Mouse (Mus musculus) kidney, embryonic 14.5 days (tissue): ENCODE results near the gene Frmd5. TPM values are rescaled to one million over a fixed set of nuclear protein-coding genes. Genes with fewer than 3 reads are reported as not detected.

Experiments used
- ATAC-seq: fragments of 200-750 bp; cut with Nextera tagmentation; 2 replicates; pipeline ENCODE4 v1.8.0; 2017; ENCODE audit warnings: moderate number of reproducible peaks, mild to moderate bottlenecking, moderate TSS enrichment, moderate library complexity; ENCODE audit not compliant: low FRiP score, low TSS enrichment
- H3K27ac ChIP-seq: fragments of 300-500 bp; sonication (generic); 2 replicates; pipeline ENCODE4 v1.5.1; 2014; ENCODE audit warnings: low read depth, mild to moderate bottlenecking, low read length, moderate library complexity, mixed read lengths
- H3K27me3 ChIP-seq: fragments of 300-500 bp; sonication (generic); 2 replicates; pipeline ENCODE4 v1.6.1; 2014; ENCODE audit warnings: mild to moderate bottlenecking, low read length; ENCODE audit not compliant: control insufficient read depth, insufficient read depth
- H3K36me3 ChIP-seq: fragments of 300-500 bp; sonication (generic); 2 replicates; pipeline ENCODE4 v1.6.1; 2014; ENCODE audit warnings: low read length, mixed read lengths; ENCODE audit not compliant: control insufficient read depth, insufficient read depth
- H3K4me1 ChIP-seq: fragments of 300-500 bp; sonication (generic); 2 replicates; pipeline ENCODE4 v1.6.1; 2014; ENCODE audit warnings: low read length, mixed read lengths; ENCODE audit not compliant: control insufficient read depth, insufficient read depth
- H3K4me2 ChIP-seq: fragments of 300-500 bp; sonication (generic); replicated peaks from 2 replicates; pipeline ENCODE4 v1.6.1; 2014; ENCODE audit warnings: low read depth, mild to moderate bottlenecking, low read length
- H3K4me3 ChIP-seq: fragments of 300-500 bp; sonication (generic); 2 replicates; pipeline ENCODE4 v1.5.1; 2014; ENCODE audit warnings: mild to moderate bottlenecking, low read length
- H3K9ac ChIP-seq: fragments of 300-500 bp; sonication (generic); 2 replicates; pipeline ENCODE4 v1.6.1; 2014; ENCODE audit warnings: low read depth, mild to moderate bottlenecking, low read length, moderate library complexity
- H3K9me3 ChIP-seq: fragments of 300-500 bp; sonication (generic); 2 replicates; pipeline ENCODE4 v1.6.1; 2016; ENCODE audit warnings: low read length; ENCODE audit not compliant: control insufficient read depth
- WGBS: fragments of 180-500 bp; shearing (Covaris S2); extraction: QIAGEN DNeasy Blood & Tissue Kit; methylation state at CpG from one replicate; pipeline ENCODE4 v1.1.7; 2014; 5-methylcytosine and 5-hydroxymethylcytosine counted together
- polyA plus RNA-seq: library from polyadenylated mRNA; unstranded; fragments of >200 nt; fragmentation: Nextera tagmentation; extraction: Ambion mirVana; gene quantifications from 2 replicates; pipeline ENCODE4 v1.2.1, GENCODE M21; 2014

The Frmd5 gene
- polyA plus RNA-seq, 1 experiment from 2014 or later, result 2.8 TPM

- no peaks in the 10 kb centered on the region for H3K9me3 ChIP-seq
- H3K36me3 ChIP-seq, result no peaks in the 10 kb centered on the region
- ATAC-seq, result no peak
- H3K4me3 ChIP-seq, result no peak overlapping the region
- H3K4me2 ChIP-seq, result no peak overlapping the region
- H3K9ac ChIP-seq, result no peak overlapping the region
- no peaks in the 10 kb centered on the region for H3K27me3 ChIP-seq
- no peaks in the 10 kb centered on the region for H3K4me1 ChIP-seq
- H3K27ac ChIP-seq, result no peak overlapping the region
- 81% methylated on average over 6 of the region's 6 CpGs for WGBS
Measured at GRCm38 (mm10) chr2:121669846-121670245, 137.0 kb downstream of the Frmd5 start.

- H3K4me3 ChIP-seq, result no peak overlapping the region
- no peaks in the 10 kb centered on the region for H3K36me3 ChIP-seq
- no peak overlapping the region for H3K4me2 ChIP-seq
- no peaks in the 10 kb centered on the region for H3K4me1 ChIP-seq
- ATAC-seq, result no peak
- no peaks in the 10 kb centered on the region for H3K9me3 ChIP-seq
- no peak overlapping the region for H3K27ac ChIP-seq
- no peak overlapping the region for H3K9ac ChIP-seq
- H3K27me3 ChIP-seq, result no peaks in the 10 kb centered on the region
- WGBS, result 86% methylated on average over 4 of the region's 4 CpGs
Measured at GRCm38 (mm10) chr2:121668256-121668655, 138.6 kb downstream of the Frmd5 start.

GRCm38 (mm10) chr2:121661160-121661502 lies 145.8 kb downstream of the Frmd5 start:
- H3K27me3 ChIP-seq, result no peaks in the 10 kb centered on the region
- no peak overlapping the region for H3K4me2 ChIP-seq
- H3K27ac ChIP-seq, result no peak overlapping the region
- no peaks in the 10 kb centered on the region for H3K9me3 ChIP-seq
- H3K9ac ChIP-seq, result no peak overlapping the region
- no peaks in the 10 kb centered on the region for H3K4me1 ChIP-seq
- WGBS, result 75% methylated on average over 4 of the region's 4 CpGs
- H3K4me3 ChIP-seq, result no peak overlapping the region
- no peaks in the 10 kb centered on the region for H3K36me3 ChIP-seq
- ATAC-seq, result no peak

- WGBS, result 70% methylated on average over 6 of the region's 6 CpGs
Measured at GRCm38 (mm10) chr2:121660461-121661159, 146.3 kb downstream of the Frmd5 start.

GRCm38 (mm10) chr2:121659350-121659749 lies 147.5 kb downstream of the Frmd5 start:
- no peaks in the 10 kb centered on the region for H3K9me3 ChIP-seq
- no peaks in the 10 kb centered on the region for H3K36me3 ChIP-seq
- H3K9ac ChIP-seq, result no peak overlapping the region
- H3K27me3 ChIP-seq, result no peaks in the 10 kb centered on the region
- H3K4me1 ChIP-seq, result no peaks in the 10 kb centered on the region
- ATAC-seq, result no peak
- no peak overlapping the region for H3K4me2 ChIP-seq
- no peak overlapping the region for H3K4me3 ChIP-seq
- no peak overlapping the region for H3K27ac ChIP-seq
- 80% methylated on average over 4 of the region's 4 CpGs for WGBS

More at GRCm38 (mm10) chr2:121660461-121661159, 146.3 kb downstream of the Frmd5 start:
- no peaks in the 10 kb centered on the region for H3K27me3 ChIP-seq
- H3K9me3 ChIP-seq, result no peaks in the 10 kb centered on the region
- H3K9ac ChIP-seq, result no peak overlapping the region
- H3K4me2 ChIP-seq, result no peak overlapping the region
- H3K4me3 ChIP-seq, result no peak overlapping the region
- no peaks in the 10 kb centered on the region for H3K36me3 ChIP-seq
- no peak overlapping the region for H3K27ac ChIP-seq
- H3K4me1 ChIP-seq, result no peaks in the 10 kb centered on the region
- ATAC-seq, result no peak

- no peak for ATAC-seq
- Histone ChIP-seq H3K4me3 (no peak overlapping the region), H3K27me3 (no peaks in the 10 kb centered on the region), H3K27ac (no peak overlapping the region), H3K4me1 (no peaks in the 10 kb centered on the region), H3K4me2 (no peak overlapping the region), H3K9ac (no peak overlapping the region), H3K36me3 (no peaks in the 10 kb centered on the region), H3K9me3 (no peaks in the 10 kb centered on the region)
- 81% methylated on average over 5 of the region's 5 CpGs for WGBS
Measured at GRCm38 (mm10) chr2:121658123-121658767, 148.6 kb downstream of the Frmd5 start.

- Histone ChIP-seq H3K36me3 (no peaks in the 10 kb centered on the region), H3K27me3 (no peaks in the 10 kb centered on the region), H3K9ac (no peak overlapping the region), H3K9me3 (no peaks in the 10 kb centered on the region), H3K4me2 (no peak overlapping the region), H3K4me1 (no peaks in the 10 kb centered on the region), H3K27ac (no peak overlapping the region), H3K4me3 (no peak overlapping the region)
- ATAC-seq, result no peak
- WGBS, result 88% methylated on average over 6 of the region's 6 CpGs
Measured at GRCm38 (mm10) chr2:121655966-121656365, 150.9 kb downstream of the Frmd5 start.

GRCm38 (mm10) chr2:121655106-121655505 lies 151.8 kb downstream of the Frmd5 start:
- Histone ChIP-seq H3K9ac (no peak overlapping the region), H3K4me3 (no peak overlapping the region)
- 77% methylated on average over 8 of the region's 8 CpGs for WGBS

GRCm38 (mm10) chr2:121646528-121646927 lies 160.4 kb downstream of the Frmd5 start:
- H3K4me1 ChIP-seq, result no peaks in the 10 kb centered on the region
- 65% methylated on average over 4 of the region's 4 CpGs for WGBS
- no peaks in the 10 kb centered on the region for H3K36me3 ChIP-seq
- no peak overlapping the region for H3K27ac ChIP-seq
- ATAC-seq, result no peak
- no peak overlapping the region for H3K4me3 ChIP-seq
- no peaks in the 10 kb centered on the region for H3K27me3 ChIP-seq
- H3K4me2 ChIP-seq, result no peak overlapping the region
- H3K9ac ChIP-seq, result no peak overlapping the region
- H3K9me3 ChIP-seq, result no peaks in the 10 kb centered on the region

More at GRCm38 (mm10) chr2:121655106-121655505, 151.8 kb downstream of the Frmd5 start:
- no peaks in the 10 kb centered on the region for H3K9me3 ChIP-seq
- H3K27ac ChIP-seq, result no peak overlapping the region
- H3K4me1 ChIP-seq, result no peaks in the 10 kb centered on the region
- no peak for ATAC-seq
- H3K36me3 ChIP-seq, result no peaks in the 10 kb centered on the region
- H3K27me3 ChIP-seq, result no peaks in the 10 kb centered on the region
- no peak overlapping the region for H3K4me2 ChIP-seq
